Mouse (Mus musculus) kidney, postnatal 36 days (tissue): ENCODE measurements around the gene B3galt1.

ENCODE experiments used
- DNase-seq, 2 experiments: peaks; one replicate each; pipeline ENCODE4 v3.0.0; 2021 to 2022; ENCODE audit warnings: mixed read lengths in 2 of 2

B3galt1 gene

GRCm38 (mm10) chr2:67751585-67751984 lies 185.9 kb downstream of the B3galt1 start:
- DNase-seq = no peak

GRCm38 (mm10) chr2:67756507-67756906 lies 190.8 kb downstream of the B3galt1 start:
- no peak for DNase-seq

- peak; percentile 3 to 6 for DNase-seq
Observed at GRCm38 (mm10) chr2:67787536-67787935, 221.9 kb downstream of the B3galt1 start.

GRCm38 (mm10) chr2:67797561-67797960 lies 231.9 kb downstream of the B3galt1 start:
- no peak for DNase-seq

GRCm38 (mm10) chr2:67799981-67800380 lies 234.3 kb downstream of the B3galt1 start:
- DNase-seq = no peak

GRCm38 (mm10) chr2:67816149-67816548 lies 250.5 kb downstream of the B3galt1 start:
- no peak for DNase-seq

- no peak for DNase-seq
Observed at GRCm38 (mm10) chr2:67818014-67818413, 252.3 kb downstream of the B3galt1 start.

GRCm38 (mm10) chr2:67822360-67822759 lies 256.7 kb downstream of the B3galt1 start:
- no peak for DNase-seq

GRCm38 (mm10) chr2:67827697-67828096 lies 262.0 kb downstream of the B3galt1 start:
- DNase-seq = peak; percentile 3 to 7

- DNase-seq = no peak
Observed at GRCm38 (mm10) chr2:67829055-67829915, 263.6 kb downstream of the B3galt1 start.

- no peak for DNase-seq
Observed at GRCm38 (mm10) chr2:67847806-67848205, 282.1 kb downstream of the B3galt1 start.

- no peak for DNase-seq
Observed at GRCm38 (mm10) chr2:67850725-67851124, 285.1 kb downstream of the B3galt1 start.

GRCm38 (mm10) chr2:67858340-67858739 lies 292.7 kb downstream of the B3galt1 start:
- DNase-seq = no peak

- no peak for DNase-seq
Observed at GRCm38 (mm10) chr2:67859004-67859403, 293.3 kb downstream of the B3galt1 start.

- DNase-seq = no peak
Observed at GRCm38 (mm10) chr2:67873368-67873767, 307.7 kb downstream of the B3galt1 start.

- DNase-seq = peak; percentile 12 to 34
Observed at GRCm38 (mm10) chr2:67879836-67880235, 314.2 kb downstream of the B3galt1 start.

- no peak for DNase-seq
Observed at GRCm38 (mm10) chr2:67881713-67882281, 316.1 kb downstream of the B3galt1 start.

GRCm38 (mm10) chr2:67897956-67898689 lies 332.5 kb downstream of the B3galt1 start:
- DNase-seq = no peak

- no peak for DNase-seq
Observed at GRCm38 (mm10) chr2:67901574-67901973, 335.9 kb downstream of the B3galt1 start.

GRCm38 (mm10) chr2:67902651-67903292 lies 337.1 kb downstream of the B3galt1 start:
- peak in 1 of 2 experiments; percentile 5 for DNase-seq

- DNase-seq = no peak
Observed at GRCm38 (mm10) chr2:67903769-67904168, 338.1 kb downstream of the B3galt1 start.

- no peak for DNase-seq
Observed at GRCm38 (mm10) chr2:67931994-67932393, 366.3 kb downstream of the B3galt1 start.

GRCm38 (mm10) chr2:67948408-67948807 lies 382.7 kb downstream of the B3galt1 start:
- DNase-seq = no peak
